Comparison of ENCODE assay signal across 12 mouse cellular contexts in the genomic region with DNA sequence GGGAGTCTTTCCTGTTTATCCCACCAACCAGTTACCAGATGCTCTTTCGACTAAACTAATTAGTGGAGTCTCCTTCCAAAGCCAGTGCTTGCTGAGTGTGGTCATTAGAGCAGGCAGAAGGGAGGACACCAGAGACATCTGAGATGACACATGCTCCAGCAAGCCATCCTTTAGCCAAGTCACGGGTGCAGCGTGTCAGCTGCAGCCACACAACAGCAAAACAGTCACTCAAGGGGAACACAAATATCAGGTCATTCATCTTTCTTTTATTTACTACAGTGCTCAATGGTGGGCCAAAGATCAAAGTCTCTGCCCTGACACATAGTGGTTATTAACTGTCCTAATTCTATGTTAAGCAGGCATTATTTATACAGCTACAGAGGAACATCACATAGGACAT.
DNase-seq lines count a peak whose midpoint lies in the region; ATAC-seq and TF ChIP-seq lines count a peak whose summit lies in the region.
"Had no signal": no experiment of that assay in that cellular context is flagged by ENCODE, and none has a peak within 500 bp of the region (broad histone marks: within the 10 kb centered on the region; RNA-seq: fewer than 3 reads in every experiment).

No protein-coding gene starts in this region.

- no peak for ATAC-seq in CD4-positive, CD25-positive, alpha-beta regulatory T cell, adult 4 months
- ATAC-seq: midbrain, embryonic 15.5 days had no signal

- TF ChIP-seq CTCF in layer of hippocampus, adult 2 months (conservative IDR thresholded peaks at IDR 0.05): no peak

- H3K4me3 ChIP-seq in layer of hippocampus, adult 2 months: no peak overlapping the region
- H3K4me3 ChIP-seq: embryonic facial prominence, embryonic 10.5 days; heart, adult 2 months; midbrain, embryonic 15.5 days had no signal

- intact Hi-C loops in heart, postnatal 10 days (cut with DNase I): no loop called here

- DNase-seq in layer of hippocampus, adult 2 months (ENCODE audit: low spot score in 2 of 2): no peak
- no peak for DNase-seq in layer of hippocampus, adult 11-12 months (ENCODE audit: low spot score)
- DNase-seq in cerebellum, adult 11 months: peak; percentile 26
- peak; percentile 67 for DNase-seq in cerebellum, adult 9-10 months
- DNase-seq in lung, postnatal 36 days: peak; percentile 7
- DNase-seq in heart, postnatal 10 days: no peak
- DNase-seq: heart, adult 2 months; heart, postnatal 4 days had no signal

- peak overlapping the region; percentile 62; the same call in 1 of the 2 replicates for H3K27ac ChIP-seq in layer of hippocampus, adult 2 months
- H3K27ac ChIP-seq: embryonic facial prominence, embryonic 10.5 days; heart, adult 2 months; macrophage; midbrain, embryonic 15.5 days had no signal

Comparison
In these comparisons a context has a peak if more than half of its experiments do, and no peak if none do; other contexts are left out.
1. DNase-seq: peak in cerebellum, adult 11 months (single experiment), cerebellum, adult 9-10 months (single experiment) and lung, postnatal 36 days (single experiment); none in layer of hippocampus, adult 2 months (0 of 2), layer of hippocampus, adult 11-12 months (single experiment) and heart, postnatal 10 days (0 of 2).